Mouse (Mus musculus) erythroblast, embryonic 14.5 days (primary cell): ENCODE data around the gene Madd.

ENCODE experiments used
- GATA1 ChIP-seq: IDR thresholded peaks from 2 replicates; pipeline ENCODE4 v1.6.1; 2012; ENCODE audit warnings: low read length, inconsistent platforms, mixed read lengths
- TAL1 ChIP-seq: IDR thresholded peaks from 3 replicates; pipeline ENCODE4 v1.6.1; 2012; ENCODE audit warnings: low read length, inconsistent platforms, mixed read lengths

DNA sequence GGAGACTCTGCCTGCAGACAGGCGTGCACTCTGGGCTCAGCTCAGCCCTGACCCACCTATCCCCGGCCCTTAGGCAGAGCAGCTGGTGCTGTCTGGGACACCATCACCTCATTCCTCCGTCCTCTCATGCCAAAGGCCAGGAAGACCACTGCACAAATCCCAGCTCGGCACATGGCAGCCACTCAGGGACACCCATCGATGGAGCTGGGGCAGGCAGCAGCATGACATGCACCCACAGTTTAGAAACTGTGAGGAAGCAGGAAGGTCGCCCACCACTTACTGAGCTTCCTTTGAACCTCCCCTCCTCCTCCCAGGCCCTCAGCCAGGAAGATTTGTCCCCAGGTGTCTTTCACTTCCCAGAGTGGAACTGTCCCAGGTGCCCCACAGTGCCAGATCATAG, 46.2 kb downstream of the Madd start:
- TF ChIP-seq TAL1: no peak
- no peak for TF ChIP-seq GATA1
